Mouse (Mus musculus): ENCODE results near the gene Klf15.

Gene Klf15

GRCm38 (mm10) chr6:90465028-90465640, 2.8 kb downstream of the Klf15 start:
- no peak for DNase-seq (ENCODE audit: low spot score)

- DNase-seq (ENCODE audit: low spot score), result no peak
Measured at GRCm38 (mm10) chr6:90466079-90466478, 3.7 kb downstream of the Klf15 start.

GRCm38 (mm10) chr6:90466847-90467410, 4.6 kb downstream of the Klf15 start:
- DNase-seq (ENCODE audit: low spot score), result no peak

- DNase-seq (ENCODE audit: low spot score), result no peak
Measured at GRCm38 (mm10) chr6:90468216-90468615, 5.8 kb downstream of the Klf15 start.

GRCm38 (mm10) chr6:90469041-90469440, 6.7 kb downstream of the Klf15 start:
- no peak for DNase-seq (ENCODE audit: low spot score)

- DNase-seq (ENCODE audit: low spot score), result no peak
Measured at GRCm38 (mm10) chr6:90470255-90470654, 7.9 kb downstream of the Klf15 start.

- DNase-seq (ENCODE audit: low spot score), result no peak
Measured at GRCm38 (mm10) chr6:90470947-90471541, 8.7 kb downstream of the Klf15 start.

- no peak for DNase-seq (ENCODE audit: low spot score)
Measured at GRCm38 (mm10) chr6:90472079-90472478, 9.7 kb downstream of the Klf15 start.

- no peak for DNase-seq (ENCODE audit: low spot score)
Measured at GRCm38 (mm10) chr6:90472697-90473096, 10.3 kb downstream of the Klf15 start.

GRCm38 (mm10) chr6:90473630-90474360, 11.4 kb downstream of the Klf15 start:
- no peak for DNase-seq (ENCODE audit: low spot score)

- DNase-seq (ENCODE audit: low spot score), result no peak
Measured at GRCm38 (mm10) chr6:90474361-90474750, 12.0 kb downstream of the Klf15 start.

GRCm38 (mm10) chr6:90475176-90475853, 12.9 kb downstream of the Klf15 start:
- DNase-seq (ENCODE audit: low spot score), result no peak

GRCm38 (mm10) chr6:90475854-90476212, 13.5 kb downstream of the Klf15 start:
- DNase-seq (ENCODE audit: low spot score), result no peak

GRCm38 (mm10) chr6:90476941-90477518, 14.7 kb downstream of the Klf15 start:
- no peak for DNase-seq (ENCODE audit: low spot score)

GRCm38 (mm10) chr6:90484249-90484648, 21.9 kb downstream of the Klf15 start:
- DNase-seq (ENCODE audit: low spot score), result no peak

- no peak for DNase-seq (ENCODE audit: low spot score)
Measured at GRCm38 (mm10) chr6:90484876-90485275, 22.5 kb downstream of the Klf15 start.

- no peak for DNase-seq (ENCODE audit: low spot score)
Measured at GRCm38 (mm10) chr6:90486176-90486921, 24.0 kb downstream of the Klf15 start, which contains the start of gene Aldh1l1. TSS of gene Aldh1l1 (plus strand) at chr6:90486427.

- no peak for DNase-seq (ENCODE audit: low spot score)
Measured at GRCm38 (mm10) chr6:90487531-90487930, 25.2 kb downstream of the Klf15 start.

- DNase-seq (ENCODE audit: low spot score), result no peak
Measured at GRCm38 (mm10) chr6:90489532-90489931, 27.2 kb downstream of the Klf15 start.

- DNase-seq (ENCODE audit: low spot score), result no peak
Measured at GRCm38 (mm10) chr6:90490976-90491375, 28.6 kb downstream of the Klf15 start.

All from urinary bladder, postnatal 10 days (tissue).